Mouse (Mus musculus) MEL (cell line): ENCODE measurements at regions not wholly inside any gene's neighbourhood (a gene's known extent, or its start where the extent isn't known, plus 50 kb on each side); places are given as distances from the start of the nearest gene placed in this dataset.

Experiments used
- DNase-seq: peaks from one replicate; pipeline ENCODE4 v3.0.0; 2011; ENCODE audit warnings: low read depth, low spot score
- H3K27ac ChIP-seq: 2 replicates; pipeline ENCODE4 v1.5.1; 2012; ENCODE audit warnings: low read depth, mild to moderate bottlenecking, control low read depth, low read length, moderate library complexity; ENCODE audit not compliant: control insufficient read depth
- H3K27me3 ChIP-seq, 2 experiments: fragments of 150-350 bp in 1 of 2; sonication (generic) in 1 of 2; 2 replicates each; pipeline ENCODE4 v1.6.1; 2012; ENCODE audit warnings: low read length in 2 of 2, mild to moderate bottlenecking in 2 of 2, improper control_type of control experiment in 1 of 2, moderate library complexity in 1 of 2; ENCODE audit not compliant: insufficient read depth in 2 of 2, control insufficient read depth in 1 of 2
- H3K36me3 ChIP-seq, 2 experiments: 2 replicates each; pipeline ENCODE4 v1.6.1; 2012 to 2014; ENCODE audit warnings: low read length in 2 of 2, improper control_type of control experiment in 1 of 2, inconsistent platforms in 1 of 2, mild to moderate bottlenecking in 1 of 2; ENCODE audit not compliant: insufficient read depth in 2 of 2, control insufficient read depth in 1 of 2
- H3K4me1 ChIP-seq, 2 experiments: fragments of 150-350 bp in 1 of 2; sonication (generic) in 1 of 2; 2 replicates each; pipeline ENCODE4 v1.6.1; 2012; ENCODE audit warnings: low read length in 2 of 2, improper control_type of control experiment in 1 of 2, mild to moderate bottlenecking in 1 of 2; ENCODE audit not compliant: insufficient read depth in 2 of 2, control insufficient read depth in 1 of 2
- H3K4me3 ChIP-seq, 2 experiments: fragments of 150-350 bp in 1 of 2; sonication (generic) in 1 of 2; 2 replicates each; pipeline ENCODE4 v1.5.1; 2012; ENCODE audit warnings: low read depth in 2 of 2, low read length in 2 of 2, mild to moderate bottlenecking in 2 of 2, moderate library complexity in 2 of 2, control low read depth in 1 of 2, improper control_type of control experiment in 1 of 2; ENCODE audit not compliant: control insufficient read depth in 1 of 2, insufficient read depth in 1 of 2
- H3K79me2 ChIP-seq: 2 replicates; pipeline ENCODE4 v1.6.1; 2012; ENCODE audit warnings: mild to moderate bottlenecking, low read length, moderate library complexity; ENCODE audit not compliant: control insufficient read depth, poor library complexity, insufficient read depth
- H3K9ac ChIP-seq: 2 replicates; pipeline ENCODE4 v1.6.1; 2012; ENCODE audit warnings: low read depth, mild to moderate bottlenecking, control low read depth, low read length, moderate library complexity; ENCODE audit not compliant: control insufficient read depth, poor library complexity, severe bottlenecking
- H3K9me3 ChIP-seq: fragments of 150-350 bp; sonication (generic); replicated peaks from 2 replicates; pipeline ENCODE4 v1.6.1; 2012; ENCODE audit warnings: mild to moderate bottlenecking, low read length, improper control_type of control experiment, moderate library complexity; ENCODE audit not compliant: insufficient read depth
- BHLHE40 ChIP-seq: IDR thresholded peaks from 2 replicates; pipeline ENCODE4 v1.6.1; 2012; ENCODE audit warnings: low read depth, mild to moderate bottlenecking, inconsistent platforms, low read length, improper control_type of control experiment, borderline replicate concordance
- CHD1 ChIP-seq: IDR thresholded peaks from 2 replicates; pipeline ENCODE4 v1.6.1; 2012; ENCODE audit warnings: low read depth, mild to moderate bottlenecking, inconsistent platforms, low read length, improper control_type of control experiment
- CHD2 ChIP-seq: IDR thresholded peaks from 2 replicates; pipeline ENCODE4 v1.6.1; 2011; ENCODE audit warnings: low read length, improper control_type of control experiment
- E2F4 ChIP-seq: IDR thresholded peaks from 2 replicates; pipeline ENCODE4 v1.6.1; 2011; ENCODE audit warnings: low read depth, low read length, improper control_type of control experiment, borderline replicate concordance
- ELF1 ChIP-seq: IDR thresholded peaks from 2 replicates; pipeline ENCODE4 v1.6.1; 2014; ENCODE audit warnings: low read depth, mild to moderate bottlenecking, inconsistent platforms, low read length, improper control_type of control experiment, moderate library complexity
- EP300 ChIP-seq, 2 experiments: IDR thresholded peaks; 2 replicates each; pipeline ENCODE4 v1.6.1; 2011; ENCODE audit warnings: improper control_type of control experiment in 2 of 2, low read length in 2 of 2, low read depth in 1 of 2, mild to moderate bottlenecking in 1 of 2
- KAT2A ChIP-seq: conservative IDR thresholded peaks from 2 replicates; pipeline ENCODE4 v1.6.1; 2012; ENCODE audit warnings: low read depth, low read length, improper control_type of control experiment, inconsistent platforms
- MAZ ChIP-seq: IDR thresholded peaks from 2 replicates; pipeline ENCODE4 v1.6.1; 2012; ENCODE audit warnings: low read depth, mild to moderate bottlenecking, inconsistent platforms, low read length, improper control_type of control experiment
- NRF1 ChIP-seq: IDR thresholded peaks from 2 replicates; pipeline ENCODE4 v1.6.1; 2014; ENCODE audit warnings: low read depth, mild to moderate bottlenecking, inconsistent platforms, low read length, improper control_type of control experiment, moderate library complexity; ENCODE audit not compliant: poor library complexity, insufficient read depth, severe bottlenecking
- POLR2AphosphoS5 ChIP-seq: IDR thresholded peaks from 2 replicates; pipeline ENCODE4 v1.6.1; 2012; ENCODE audit warnings: low read depth, borderline replicate concordance, mild to moderate bottlenecking, inconsistent platforms, low read length, moderate library complexity, mixed read lengths
- RAD21 ChIP-seq: IDR thresholded peaks from 2 replicates; pipeline ENCODE4 v1.6.1; 2011; ENCODE audit warnings: mild to moderate bottlenecking, low read depth, low read length, improper control_type of control experiment
- TAL1 ChIP-seq: IDR thresholded peaks from 2 replicates; pipeline ENCODE4 v1.6.1; 2012; ENCODE audit warnings: mild to moderate bottlenecking, inconsistent platforms, low read length, moderate library complexity, mixed read lengths
- TCF12 ChIP-seq: IDR thresholded peaks from 2 replicates; pipeline ENCODE4 v1.6.1; 2014; ENCODE audit warnings: low read depth, mild to moderate bottlenecking, inconsistent platforms, low read length, improper control_type of control experiment, moderate library complexity
- UBTF ChIP-seq: IDR thresholded peaks from 2 replicates; pipeline ENCODE4 v1.6.1; 2012; ENCODE audit warnings: low read depth, mild to moderate bottlenecking, inconsistent platforms, low read length, improper control_type of control experiment, moderate library complexity, borderline replicate concordance; ENCODE audit not compliant: insufficient read depth
- ZMIZ1 ChIP-seq: IDR thresholded peaks from 2 replicates; pipeline ENCODE4 v1.6.1; 2012; ENCODE audit warnings: low read depth, mild to moderate bottlenecking, inconsistent platforms, low read length, improper control_type of control experiment, moderate library complexity

DNA sequence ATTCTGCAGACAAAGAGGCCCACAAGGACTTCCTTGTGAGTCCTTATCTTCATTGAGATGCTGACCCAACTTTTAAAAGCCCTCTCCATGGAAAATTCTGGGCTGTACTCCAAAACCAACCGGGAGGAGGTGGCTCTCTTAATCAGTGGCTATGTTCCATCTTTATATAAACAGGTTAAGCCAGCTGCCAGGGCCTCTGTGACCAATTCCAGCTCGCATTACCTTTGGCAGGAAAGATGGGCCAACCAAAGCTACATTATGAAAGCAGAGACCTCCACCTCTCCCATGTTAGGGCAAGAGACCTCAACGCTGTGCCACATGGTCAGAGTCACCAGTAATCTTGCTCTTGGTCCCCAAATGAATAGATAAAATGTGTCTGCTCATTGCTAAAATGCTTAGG is 192.0 kb upstream of the Cited2 start:
- Histone ChIP-seq H3K9ac (no peak overlapping the region), H3K4me1 (no peaks in the 10 kb centered on the region), H3K79me2 (no peaks in the 10 kb centered on the region), H3K27ac (no peak overlapping the region), H3K36me3 (no peaks in the 10 kb centered on the region), H3K4me3 (no peak overlapping the region)
- TF ChIP-seq POLR2AphosphoS5 (no peak), EP300 (IDR thresholded peaks at IDR 0.05; ENCODE audit: low read depth in 1 of 2, low read length in 2 of 2) (no peak), ELF1 (no peak), TCF12 (no peak), RAD21 (no peak), BHLHE40 (no peak), NRF1 (no peak), KAT2A (no peak), MAZ (no peak), UBTF (no peak), TAL1 (no peak), ZMIZ1 (no peak), CHD1 (no peak), CHD2 (no peak), E2F4 (no peak)
- TF ChIP-seq, all 39 proteins: peak for 0
- no peak for DNase-seq
- H3K27me3 ChIP-seq = no peaks in the 10 kb centered on the region
- no peaks in the 10 kb centered on the region for H3K9me3 ChIP-seq

DNA sequence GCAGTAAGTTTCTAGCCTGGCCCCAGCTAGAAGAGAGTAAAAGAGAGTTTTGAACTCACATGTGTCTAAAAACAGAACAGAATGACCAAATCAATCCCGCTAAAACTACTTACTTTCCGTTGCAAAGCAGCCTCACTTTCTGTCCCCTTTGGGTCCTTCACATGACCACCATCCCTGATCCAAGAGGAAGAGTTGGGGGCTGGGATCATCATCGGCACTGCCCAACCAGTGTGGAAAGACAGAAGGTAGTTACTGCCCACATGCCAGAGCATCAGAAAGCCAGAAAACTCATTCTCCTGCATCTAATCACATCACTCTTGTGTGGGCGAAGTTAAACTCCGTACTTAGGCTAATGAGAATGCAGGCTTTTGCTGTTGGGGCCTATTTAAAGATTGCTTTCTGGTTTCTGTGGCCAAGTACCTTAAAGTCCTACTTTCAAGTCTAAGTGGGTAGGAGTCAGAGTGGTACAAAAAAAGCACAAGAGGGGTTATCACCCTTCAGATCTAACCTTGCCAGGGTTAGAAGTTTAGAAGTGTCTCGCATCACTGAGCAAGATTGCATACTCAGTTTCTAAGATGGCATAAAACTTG is 184.0 kb upstream of the Cited2 start:
- Histone ChIP-seq H3K79me2 (no peaks in the 10 kb centered on the region), H3K27ac (no peak overlapping the region), H3K36me3 (peaks cover 0 to 3% of the 10 kb centered on the region in 2 experiments; a peak in 1 of 4 replicates), H3K9me3 (no peaks in the 10 kb centered on the region), H3K9ac (no peak overlapping the region), H3K27me3 (no peaks in the 10 kb centered on the region)
- DNase-seq = no peak
- no peak for TF ChIP-seq CHD2
- TF ChIP-seq TCF12 = no peak
- no peak for TF ChIP-seq POLR2AphosphoS5
- TF ChIP-seq, all 39 proteins: peak for 0
- peaks cover 0 to 7% of the 10 kb centered on the region in 2 experiments; a peak in 2 of 4 replicates for H3K4me1 ChIP-seq
- no peak overlapping the region for H3K4me3 ChIP-seq
